Mouse (Mus musculus): ENCODE measurements at regions not wholly inside any gene's neighbourhood (a gene's known extent, or its start where the extent isn't known, plus 50 kb on each side); places are given as distances from the start of the nearest gene placed in this dataset.

DNA sequence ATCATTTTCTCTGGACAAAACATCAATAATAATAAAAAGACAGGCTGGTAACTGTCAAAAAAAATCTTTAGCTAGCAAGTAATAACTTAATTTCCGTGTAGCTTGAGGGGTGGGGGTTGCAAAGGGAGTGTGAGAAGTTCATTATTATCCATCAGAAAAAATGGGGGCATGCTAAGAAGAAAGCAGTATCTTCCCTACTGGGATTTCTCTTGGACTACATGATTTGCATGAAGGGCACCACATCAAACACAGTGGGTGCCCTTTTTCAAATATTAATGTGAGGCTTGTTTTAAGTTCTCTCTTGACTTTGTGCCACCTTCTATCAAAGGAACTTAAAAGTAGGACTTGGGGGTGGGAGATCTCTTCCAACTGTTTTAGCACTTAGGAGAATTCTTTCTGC is 783.4 kb upstream of the Manea start:
- in situ Hi-C loops (cut with MboI, MseI) = no loop called here

DNA sequence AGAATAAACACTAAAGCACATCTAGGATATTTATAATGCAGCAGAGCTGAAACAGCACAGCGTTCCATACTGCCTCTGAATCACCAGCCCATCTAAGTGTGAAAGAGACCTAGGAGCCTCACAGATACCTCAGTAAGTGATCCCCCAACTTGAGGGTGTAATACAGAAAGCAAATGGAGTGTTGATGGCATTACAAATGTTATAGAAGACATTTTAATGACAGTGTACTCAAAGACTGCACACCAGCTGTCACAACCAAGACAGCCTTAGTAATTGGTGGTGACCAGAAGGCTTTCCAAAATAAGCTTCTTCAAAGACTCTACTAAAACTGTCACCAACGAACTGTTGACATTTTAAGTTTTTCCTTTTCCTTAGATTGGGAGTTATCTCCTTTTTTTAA is 771.3 kb upstream of the Manea start:
- in situ Hi-C loops (cut with MboI, MseI) = loop anchor here in 1 of 2 experiments (10.0 kb wide), 1 partner anchor 1247 kb away; no protein-coding TSS in a partner anchor

DNA sequence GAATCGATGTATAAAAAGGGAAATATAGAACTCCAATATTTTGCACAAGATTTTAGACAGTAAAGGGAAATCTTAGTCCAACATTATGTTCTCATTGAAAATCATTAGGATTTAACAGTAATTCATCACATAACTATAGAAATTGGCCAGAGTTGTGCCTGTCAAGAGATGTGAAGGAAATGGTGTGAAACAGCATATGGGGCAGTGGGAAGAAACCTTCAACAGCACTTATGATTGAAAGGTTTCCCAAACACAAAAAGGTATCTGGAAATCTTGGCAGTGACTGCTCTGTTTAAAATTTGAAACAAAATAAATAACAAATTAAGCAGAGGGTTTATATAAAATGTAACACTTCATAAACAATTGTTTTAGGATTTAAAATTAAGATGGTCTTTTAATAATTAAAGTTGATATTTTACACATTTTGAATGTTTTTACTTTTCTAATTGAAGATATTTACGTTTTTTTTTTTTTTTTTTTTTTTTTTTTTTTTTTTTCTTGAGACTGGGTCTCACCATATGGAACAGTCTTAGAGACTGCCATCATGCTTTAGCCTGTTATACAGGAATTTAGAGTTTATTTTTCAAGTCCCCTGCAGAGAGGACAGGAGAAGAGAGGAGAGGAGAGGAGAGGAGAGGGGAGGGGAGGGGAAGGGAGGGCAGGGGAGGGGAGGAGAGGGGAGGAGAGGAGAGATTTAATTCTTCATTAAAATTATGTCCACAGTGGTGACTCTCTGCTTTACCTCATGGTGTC is 770.6 kb upstream of the Manea start:
- in situ Hi-C loops (cut with MboI, MseI) = loop anchor here in 1 of 2 experiments (10.0 kb wide), 1 partner anchor 1248 kb away; no protein-coding TSS in a partner anchor

DNA sequence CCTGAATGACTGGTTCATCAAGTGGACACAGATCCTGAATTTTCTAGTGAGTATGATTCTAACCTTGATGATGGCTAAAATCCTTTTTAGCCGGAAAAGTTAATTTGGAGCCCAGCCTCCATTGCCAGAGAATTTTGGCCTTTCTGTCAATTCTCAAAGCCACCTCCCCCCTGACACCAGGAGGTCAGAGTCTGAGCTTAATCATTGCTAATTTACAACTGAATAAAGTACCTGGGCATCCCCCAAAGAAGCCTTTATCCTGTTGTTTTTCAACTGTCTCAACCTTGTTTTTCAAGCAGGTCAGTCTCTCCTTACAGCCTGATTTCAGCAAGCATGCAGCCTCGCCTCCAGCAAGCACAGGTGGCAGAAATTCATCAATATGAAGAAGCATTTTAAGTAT is 758.7 kb upstream of the Manea start:
- in situ Hi-C loops (cut with MboI, MseI) = no loop called here

DNA sequence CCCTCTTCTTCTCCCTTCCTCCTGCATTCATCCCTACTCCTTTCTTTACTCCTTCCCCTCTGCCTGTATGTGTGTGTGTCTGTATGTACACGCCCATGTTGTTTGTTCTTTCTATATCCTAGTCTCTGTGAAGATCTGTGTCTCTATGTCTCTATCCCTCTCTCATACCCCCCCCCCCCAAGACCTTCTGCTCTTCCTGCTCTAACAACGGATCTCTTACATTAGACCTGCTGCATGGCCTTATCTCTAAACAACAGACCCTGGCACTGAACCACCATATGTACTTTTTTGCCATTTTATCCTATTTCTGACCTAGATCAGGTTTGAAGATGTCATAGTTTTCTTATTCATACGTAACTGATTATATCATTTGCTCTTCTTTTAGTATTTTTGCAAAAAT is 749.6 kb upstream of the Manea start:
- in situ Hi-C loops (cut with MboI, MseI) = loop anchor here in 1 of 2 experiments (5.0 kb wide), 1 partner anchor 94 kb away; no protein-coding TSS in a partner anchor

DNA sequence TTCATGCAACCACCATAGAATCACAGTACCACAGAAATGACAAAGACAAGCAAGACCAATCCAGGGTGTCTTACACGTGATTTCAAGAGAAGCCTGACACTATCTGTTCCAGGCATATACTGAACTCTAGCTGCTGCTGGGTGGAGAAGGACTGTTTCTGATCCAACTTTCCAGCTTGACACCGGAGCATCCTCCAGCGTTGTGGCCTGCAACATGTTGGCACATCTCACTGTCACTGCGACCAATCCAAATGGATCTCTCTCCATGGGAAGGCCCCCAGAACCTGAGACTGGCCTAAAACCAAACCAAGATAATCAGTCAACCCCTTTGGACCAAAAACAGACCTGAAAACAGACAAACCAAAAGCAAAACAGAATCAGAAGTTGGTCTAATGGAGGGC is 703.3 kb upstream of the Manea start:
- in situ Hi-C loops (cut with MboI, MseI) = loop anchor here in 1 of 2 experiments (10.0 kb wide), 1 partner anchor 1175 kb away; no protein-coding TSS in a partner anchor

DNA sequence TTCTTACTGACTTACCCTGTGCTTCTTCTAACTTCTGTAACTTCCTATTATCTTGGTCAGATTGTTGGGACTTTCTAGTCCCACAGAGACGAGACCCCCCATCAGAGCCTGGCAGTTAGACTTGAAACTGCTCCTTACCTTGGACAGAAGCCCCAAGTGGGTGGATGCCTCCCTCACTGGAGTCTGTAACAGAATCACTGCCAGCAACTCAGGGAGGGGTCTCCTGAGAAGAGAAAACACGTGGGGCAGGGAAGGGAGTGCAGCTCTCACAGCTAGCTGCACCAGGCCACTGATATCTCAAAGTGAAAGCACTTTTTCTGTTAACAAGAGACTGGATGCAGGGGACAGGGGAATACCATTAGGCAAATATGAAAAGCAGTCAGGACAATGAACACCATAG is 702.5 kb upstream of the Manea start:
- in situ Hi-C loops (cut with MboI, MseI) = loop anchor here in 1 of 2 experiments (10.0 kb wide), 1 partner anchor 1174 kb away; no protein-coding TSS in a partner anchor

All from T-helper 17 cell (primary cell).